Mouse (Mus musculus) heart, embryonic 14.5 days (tissue): ENCODE results near the gene Mmgt2. TPM values are rescaled to one million over a fixed set of nuclear protein-coding genes. Genes with fewer than 3 reads are reported as not detected.

Experiments used
- ATAC-seq: fragments of 200-750 bp; cut with Nextera tagmentation; 2 replicates; pipeline ENCODE4 v1.8.0; 2017; ENCODE audit warnings: low read depth, moderate TSS enrichment; ENCODE audit not compliant: insufficient number of reproducible peaks, insufficient read depth, low FRiP score
- H3K27ac ChIP-seq, 2 experiments: fragments of 200-500 bp in 1 of 2; fragments of 300-500 bp in 1 of 2; sonication (generic) in 1 of 2; replicated peaks in 1 of 2; 2 replicates each; pipeline ENCODE4 v1.5.1; 2012 to 2014; ENCODE audit warnings: low read depth in 2 of 2, low read length in 2 of 2, control low read depth in 1 of 2, mild to moderate bottlenecking in 1 of 2, mixed read lengths in 1 of 2; ENCODE audit not compliant: control insufficient read depth in 1 of 2, insufficient read depth in 1 of 2
- H3K27me3 ChIP-seq: fragments of 300-500 bp; sonication (generic); 2 replicates; pipeline ENCODE4 v1.6.1; 2014; ENCODE audit warnings: mild to moderate bottlenecking, low read length, control low read depth; ENCODE audit not compliant: control insufficient read depth, insufficient read depth
- H3K36me3 ChIP-seq: fragments of 300-500 bp; sonication (generic); 2 replicates; pipeline ENCODE4 v1.6.1; 2014; ENCODE audit warnings: mild to moderate bottlenecking, control low read depth, low read length, mixed read lengths; ENCODE audit not compliant: control insufficient read depth, insufficient read depth
- H3K4me1 ChIP-seq, 2 experiments: fragments of 200-500 bp in 1 of 2; fragments of 300-500 bp in 1 of 2; sonication (generic) in 1 of 2; 2 replicates each; pipeline ENCODE4 v1.6.1; 2012 to 2014; ENCODE audit warnings: low read length in 2 of 2, control low read depth in 1 of 2, mixed read lengths in 1 of 2; ENCODE audit not compliant: control insufficient read depth in 2 of 2, insufficient read depth in 2 of 2
- H3K4me2 ChIP-seq: fragments of 300-500 bp; sonication (generic); 2 replicates; pipeline ENCODE4 v1.6.1; 2014; ENCODE audit warnings: mild to moderate bottlenecking, low read length
- H3K4me3 ChIP-seq, 2 experiments: fragments of 200-500 bp in 1 of 2; fragments of 300-500 bp in 1 of 2; sonication (generic) in 1 of 2; 2 replicates each; pipeline ENCODE4 v1.5.1; 2012 to 2014; ENCODE audit warnings: low read length in 2 of 2, mild to moderate bottlenecking in 2 of 2, control low read depth in 1 of 2, low read depth in 1 of 2, moderate library complexity in 1 of 2; ENCODE audit not compliant: control insufficient read depth in 1 of 2, insufficient read depth in 1 of 2
- H3K9ac ChIP-seq: fragments of 300-500 bp; sonication (generic); 2 replicates; pipeline ENCODE4 v1.6.1; 2014; ENCODE audit warnings: mild to moderate bottlenecking, low read length
- H3K9me3 ChIP-seq: fragments of 300-500 bp; sonication (generic); 2 replicates; pipeline ENCODE4 v1.6.1; 2016; ENCODE audit warnings: low read length, control low read depth; ENCODE audit not compliant: control insufficient read depth
- WGBS: fragments of 180-500 bp; shearing (Covaris S2); extraction: QIAGEN DNeasy Blood & Tissue Kit; methylation state at CpG from one replicate; pipeline ENCODE4 v1.1.7; 2014; 5-methylcytosine and 5-hydroxymethylcytosine counted together
- polyA plus RNA-seq: library from polyadenylated mRNA; unstranded; fragments of >200 nt; fragmentation: Nextera tagmentation; extraction: Ambion mirVana; gene quantifications from 2 replicates; pipeline ENCODE4 v1.2.1, GENCODE M21; 2014

Gene Mmgt2
- polyA plus RNA-seq, 1 experiment from 2014 or later = 56.7 TPM

DNA sequence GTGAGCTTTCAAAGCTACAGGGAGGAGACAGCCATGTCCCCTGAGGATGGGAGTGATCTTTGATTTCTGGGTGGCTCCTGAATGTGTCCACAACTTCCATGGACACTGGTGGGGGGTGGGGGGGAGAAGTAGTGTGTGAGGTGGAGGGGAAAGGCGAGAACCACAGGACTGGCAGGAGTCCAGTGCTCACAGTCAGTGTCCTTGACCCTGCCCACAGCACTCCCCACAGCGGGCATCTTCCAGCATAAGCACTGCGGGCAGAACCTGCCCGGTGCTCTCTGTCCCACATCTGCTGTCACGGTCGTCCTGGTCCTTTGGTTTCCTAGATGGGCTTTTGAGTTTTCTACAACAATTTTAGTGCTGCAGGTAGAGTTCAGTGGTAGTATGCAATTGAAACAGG lies 10.7 kb upstream of the Mmgt2 start:
- Histone ChIP-seq H3K9me3 (no peaks in the 10 kb centered on the region), H3K27me3 (no peaks in the 10 kb centered on the region), H3K27ac (peak overlapping the region; percentile 24 to 88), H3K9ac (no peak overlapping the region), H3K4me3 (no peak overlapping the region), H3K4me1 (peaks cover 57 to 87% of the 10 kb centered on the region in 2 experiments), H3K36me3 (no peaks in the 10 kb centered on the region), H3K4me2 (no peak overlapping the region)
- WGBS = 65% methylated on average over 6 of the region's 6 CpGs
- ATAC-seq = no peak

DNA sequence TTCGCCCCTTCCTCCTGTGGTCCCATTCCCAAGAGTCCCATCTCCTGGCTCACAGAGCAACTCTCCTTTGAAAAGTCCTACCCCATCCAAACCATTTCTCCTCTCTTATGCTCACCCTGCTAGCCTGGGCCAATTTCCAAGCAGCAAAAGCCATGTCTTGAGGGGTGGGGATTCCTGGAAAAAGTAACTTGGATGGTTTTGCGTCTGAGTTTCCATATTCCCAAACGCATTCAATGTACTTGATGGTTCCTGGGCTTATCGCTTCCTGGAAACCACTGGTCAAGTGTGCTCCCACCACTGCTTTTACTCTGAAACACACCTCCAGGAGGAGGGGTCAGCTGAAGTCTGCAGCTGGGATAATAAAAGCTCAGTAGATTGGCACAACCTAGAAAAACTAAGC lies 10.1 kb upstream of the Mmgt2 start:
- Histone ChIP-seq H3K27ac (peak overlapping the region; percentile 24 to 88), H3K4me3 (no peak overlapping the region), H3K36me3 (no peaks in the 10 kb centered on the region), H3K4me1 (peaks cover 63 to 93% of the 10 kb centered on the region in 2 experiments), H3K4me2 (no peak overlapping the region), H3K9me3 (no peaks in the 10 kb centered on the region), H3K27me3 (no peaks in the 10 kb centered on the region), H3K9ac (no peak overlapping the region)
- 81% methylated on average over 4 of the region's 4 CpGs for WGBS
- no peak for ATAC-seq

DNA sequence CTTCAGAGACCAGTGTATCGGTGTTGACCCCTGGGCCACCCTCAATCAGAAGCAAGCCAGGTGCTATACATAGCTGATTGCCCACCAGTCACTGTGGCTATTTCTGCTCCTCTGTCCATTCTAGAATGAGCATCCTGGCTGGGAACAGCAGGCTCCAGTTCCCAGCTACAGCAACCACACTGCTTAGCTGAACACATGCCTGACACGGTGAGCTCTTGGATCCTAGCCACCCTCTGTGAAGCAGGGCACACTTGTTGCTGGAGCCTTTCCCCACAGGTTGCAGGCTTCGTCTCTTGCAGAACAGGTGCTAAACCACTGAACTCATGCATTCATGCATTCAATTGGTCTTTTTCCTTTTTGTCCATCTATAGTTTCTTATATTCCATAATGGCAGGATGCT lies 8.1 kb upstream of the Mmgt2 start:
- Histone ChIP-seq H3K9ac (peak overlapping the region; percentile 59), H3K27ac (peak overlapping the region; percentile 75 to 95), H3K36me3 (no peaks in the 10 kb centered on the region), H3K4me2 (peak overlapping the region; percentile 4; the same call in 1 of the 2 replicates), H3K4me1 (peaks cover 78 to 100% of the 10 kb centered on the region in 2 experiments), H3K27me3 (no peaks in the 10 kb centered on the region), H3K4me3 (no peak overlapping the region), H3K9me3 (no peaks in the 10 kb centered on the region)
- WGBS = 44% methylated on average over 3 of the region's 3 CpGs
- ATAC-seq = no peak

DNA sequence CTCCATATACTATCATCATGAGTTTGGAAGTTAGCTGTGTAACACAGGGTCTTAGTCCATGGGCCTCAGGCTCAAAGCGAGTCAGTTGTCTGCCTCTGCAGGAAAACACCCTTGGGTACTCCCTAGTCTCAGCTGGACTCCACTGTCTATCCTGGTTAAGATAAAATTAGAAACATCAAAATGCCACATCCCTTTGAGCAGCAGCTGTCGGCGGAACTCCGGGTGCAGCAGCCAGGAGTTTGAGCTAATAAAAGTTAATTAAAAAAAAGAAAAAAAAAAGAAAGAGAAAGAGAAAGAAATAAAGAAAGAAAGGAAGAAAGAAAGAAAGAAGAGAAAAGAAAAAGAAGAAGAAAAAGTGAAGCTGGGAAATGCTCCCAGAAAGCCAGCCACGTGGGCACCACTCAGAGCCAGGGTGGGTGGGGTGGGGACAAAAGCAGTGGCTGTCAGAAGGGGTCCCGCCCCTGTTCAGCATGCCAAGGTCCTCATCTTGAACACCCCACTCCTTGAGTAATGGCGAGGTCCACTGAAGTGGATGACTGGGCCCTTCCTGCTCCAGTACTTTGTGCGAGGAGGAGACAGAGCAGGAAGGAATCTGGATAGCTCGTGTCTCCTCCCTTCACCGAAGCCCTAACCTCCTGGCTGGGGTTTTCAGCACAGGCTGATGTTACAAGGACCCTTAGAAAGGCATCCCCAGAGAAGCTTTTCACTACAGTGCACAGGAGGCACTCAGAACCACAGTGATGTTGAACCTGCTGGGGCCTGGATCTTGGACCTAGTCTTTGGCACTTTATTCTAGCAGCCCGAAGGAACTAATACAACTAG lies 6.2 kb upstream of the Mmgt2 start:
- Histone ChIP-seq H3K9me3 (no peaks in the 10 kb centered on the region), H3K9ac (peak overlapping the region; percentile 61), H3K27ac (peak overlapping the region; percentile 71 to 95), H3K27me3 (no peaks in the 10 kb centered on the region), H3K36me3 (no peaks in the 10 kb centered on the region), H3K4me1 (peaks cover 75 to 97% of the 10 kb centered on the region in 2 experiments), H3K4me3 (no peak overlapping the region), H3K4me2 (peak overlapping the region; percentile 12; the same call in 1 of the 2 replicates)
- ATAC-seq = no peak
- 32% methylated on average over 11 of the region's 11 CpGs for WGBS

DNA sequence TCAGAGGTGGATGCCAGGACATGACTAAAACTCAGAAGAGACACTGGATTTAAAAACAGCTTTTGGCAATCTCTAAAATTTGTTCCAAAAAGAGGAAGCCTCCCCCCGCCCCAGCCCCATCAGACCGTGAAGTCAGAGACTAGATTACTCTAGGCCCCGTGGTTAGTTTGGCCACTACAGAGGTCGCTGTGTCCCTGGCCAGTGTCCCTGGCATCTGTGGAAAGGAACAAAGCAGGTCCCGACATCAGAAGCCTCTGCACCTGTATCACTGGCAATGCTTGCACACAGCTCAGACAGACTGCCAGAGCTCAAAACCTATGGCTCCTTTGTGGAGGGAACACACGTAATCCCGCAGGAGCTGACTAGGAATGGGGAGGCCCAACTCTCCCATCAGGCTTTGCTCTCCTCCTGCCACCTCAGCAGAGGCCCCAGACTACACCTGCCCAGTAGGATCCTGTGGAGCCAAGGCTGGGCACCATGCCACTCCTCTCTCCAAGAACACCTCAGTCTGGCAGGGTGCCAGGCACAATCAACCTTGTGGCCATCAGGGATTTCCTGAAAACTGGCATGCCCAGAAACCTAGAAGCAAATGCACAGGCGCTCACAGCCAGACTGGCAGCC lies 5.3 kb upstream of the Mmgt2 start:
- H3K9ac ChIP-seq = peak overlapping the region; percentile 61
- peak overlapping the region; percentile 71 to 95 for H3K27ac ChIP-seq
- no peaks in the 10 kb centered on the region for H3K27me3 ChIP-seq
- 39% methylated on average over 8 of the region's 8 CpGs for WGBS
- no peaks in the 10 kb centered on the region for H3K36me3 ChIP-seq
- no peaks in the 10 kb centered on the region for H3K9me3 ChIP-seq
- peak overlapping the region; percentile 7 for H3K4me2 ChIP-seq
- ATAC-seq = no peak
- no peak overlapping the region for H3K4me3 ChIP-seq
- H3K4me1 ChIP-seq = peaks cover 67 to 88% of the 10 kb centered on the region in 2 experiments

DNA sequence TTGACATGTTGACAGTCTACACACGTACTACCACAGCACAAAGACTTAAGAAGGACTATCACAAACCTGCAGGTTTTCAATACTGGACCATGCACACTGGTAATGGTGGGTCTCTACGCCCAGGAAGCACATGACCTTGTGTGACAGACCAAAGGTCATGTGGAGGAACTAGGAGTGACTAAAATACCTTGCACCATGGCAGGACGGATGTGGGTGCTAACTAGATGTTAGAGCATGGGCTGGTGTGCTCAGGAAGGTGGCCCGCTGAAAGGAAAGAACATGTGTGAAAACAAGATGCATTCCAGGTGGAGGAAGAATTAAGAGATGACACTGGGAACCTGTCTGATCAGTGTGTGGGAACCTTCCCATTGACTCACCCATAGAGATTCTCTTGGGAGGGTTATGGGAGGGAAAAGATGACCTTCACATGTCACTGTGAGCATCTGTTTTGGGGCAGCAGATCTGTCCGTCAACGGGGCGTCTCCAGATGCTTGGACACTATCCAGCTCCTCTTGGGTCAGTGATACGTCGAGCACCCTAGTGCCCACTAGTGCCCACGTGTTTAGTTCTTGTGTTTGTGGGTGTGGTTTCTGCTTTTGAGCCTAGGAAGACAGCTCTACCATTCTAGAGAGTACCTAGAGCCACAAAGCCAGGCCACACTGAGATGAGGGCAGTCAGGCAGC lies 4.6 kb upstream of the Mmgt2 start:
- H3K36me3 ChIP-seq = no peaks in the 10 kb centered on the region
- no peak for ATAC-seq
- H3K9ac ChIP-seq = peak overlapping the region; percentile 61
- peak overlapping the region; percentile 71 to 95 for H3K27ac ChIP-seq
- no peaks in the 10 kb centered on the region for H3K27me3 ChIP-seq
- H3K4me1 ChIP-seq = peaks cover 60 to 81% of the 10 kb centered on the region in 2 experiments
- no peak overlapping the region for H3K4me3 ChIP-seq
- WGBS = 43% methylated on average over 10 of the region's 10 CpGs
- H3K4me2 ChIP-seq = peak overlapping the region; percentile 73
- no peaks in the 10 kb centered on the region for H3K9me3 ChIP-seq

DNA sequence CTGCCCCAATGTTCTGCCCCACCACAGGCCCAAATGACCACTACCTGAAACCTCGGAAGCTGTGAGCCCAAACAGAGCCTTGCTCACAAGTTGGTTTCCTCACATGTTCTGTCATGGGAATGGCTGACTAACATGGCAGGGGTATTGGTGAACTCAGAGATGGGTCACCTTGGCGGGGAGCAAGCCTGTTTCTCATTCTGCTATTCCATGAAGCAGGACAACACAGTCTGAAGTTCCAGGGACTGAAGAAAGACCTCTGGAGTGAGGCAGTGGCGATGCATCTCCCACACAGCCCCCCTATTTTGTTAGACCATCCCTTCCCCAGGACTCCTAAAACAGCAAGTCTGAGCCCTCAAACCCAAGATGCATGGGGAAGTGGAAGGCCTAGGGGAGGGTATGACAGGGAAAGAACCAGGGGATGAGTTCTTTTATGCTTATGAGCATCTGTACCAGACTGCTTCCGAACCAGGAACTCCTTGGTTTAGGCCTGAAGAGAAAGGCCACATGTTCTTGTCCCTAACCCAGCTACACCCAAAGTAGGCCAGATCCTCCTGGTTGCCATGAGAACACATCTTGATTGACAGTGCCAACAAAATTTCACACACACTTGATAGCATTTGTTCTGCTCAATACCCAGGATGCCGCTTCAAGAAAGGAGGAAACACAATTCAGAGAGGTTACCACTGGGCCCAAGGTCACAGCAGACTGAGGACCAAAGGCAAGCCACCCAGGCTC lies 3.7 kb upstream of the Mmgt2 start:
- peak overlapping the region; percentile 91 for H3K9ac ChIP-seq
- no peak for ATAC-seq
- WGBS = 89% methylated on average over 5 of the region's 5 CpGs
- H3K4me2 ChIP-seq = peak overlapping the region; percentile 73
- H3K4me1 ChIP-seq = peaks cover 54 to 76% of the 10 kb centered on the region in 2 experiments
- H3K4me3 ChIP-seq = peak overlapping the region in 1 of 2 experiments; percentile 81; a peak in 1 of 4 replicates
- H3K27me3 ChIP-seq = no peaks in the 10 kb centered on the region
- peak overlapping the region; percentile 71 to 95 for H3K27ac ChIP-seq
- no peaks in the 10 kb centered on the region for H3K36me3 ChIP-seq
- no peaks in the 10 kb centered on the region for H3K9me3 ChIP-seq
